Mouse (Mus musculus) left cerebral cortex, adult 2 months (tissue): ENCODE measurements around the gene Gm11037. TPM values are rescaled to one million over a fixed set of nuclear protein-coding genes. Genes with fewer than 3 reads are reported as not detected.

Source experiments
- DNase-seq, 2 experiments: peaks; one replicate each; pipeline ENCODE4 v3.0.0; 2021 to 2022; ENCODE audit warnings: low spot score in 2 of 2, mixed read lengths in 1 of 2; ENCODE audit errors: extremely low spot score in 1 of 2
- H3K27ac ChIP-seq: fragments of 200-600 bp; 2 replicates; pipeline ENCODE4 v1.8.1; 2022
- H3K4me3 ChIP-seq: fragments of 200-600 bp; 2 replicates; pipeline ENCODE4 v1.8.1; 2022
- CTCF ChIP-seq: fragments of 200-600 bp; IDR thresholded peaks from 2 replicates; pipeline ENCODE4 v1.8.1; 2022; ENCODE audit warnings: antibody characterized with exemption, mild to moderate bottlenecking, moderate library complexity
- intact Hi-C: fragments of 180-260 bp; cut with DNase I; formaldehyde crosslinking; loops from one replicate; pipeline ENCODE4 v1.15.1; 2025
- total RNA-seq, 2 experiments: library from RNA; stranded (reverse); gene quantifications; 2 replicates each; pipeline ENCODE4 v1.2.3; 2021

Gm11037 gene
- total RNA-seq, 2 experiments from 2014 or later, result not detected

- TF ChIP-seq CTCF, result no peak
- no peak for DNase-seq
- Histone ChIP-seq H3K27ac (no peak overlapping the region), H3K4me3 (no peak overlapping the region)
- intact Hi-C loops, result no loop called here
Measured at GRCm38 (mm10) chr2:131132111-131132888, 997 bp upstream of the Gm11037 start.

DNA sequence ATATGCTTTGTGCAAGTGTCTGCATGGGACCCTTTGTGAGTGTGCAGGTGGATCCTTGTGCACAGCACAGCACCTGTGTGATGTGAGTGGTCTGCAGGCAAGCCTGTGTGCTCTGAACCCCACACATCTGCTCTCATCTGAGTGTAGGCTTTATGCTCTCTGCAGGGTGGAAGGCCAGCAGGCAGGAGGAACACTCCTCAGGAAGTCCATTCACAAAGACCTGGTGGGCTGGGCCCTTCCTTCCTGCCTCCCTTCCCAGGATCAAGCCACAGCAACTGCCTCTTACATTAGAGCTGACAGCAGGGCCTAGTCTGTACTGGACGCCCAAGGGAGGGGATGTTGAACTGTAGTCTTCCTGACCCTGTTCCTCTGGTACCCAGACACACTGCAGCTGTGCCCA is 1.1 kb downstream of the Gm11037 start:
- intact Hi-C loops, result no loop called here
- DNase-seq, result no peak
- no peak for TF ChIP-seq CTCF
- no peak overlapping the region for H3K4me3 ChIP-seq
- H3K27ac ChIP-seq, result peak overlapping the region; percentile 40; the same call in 1 of the 2 replicates

- no peak for TF ChIP-seq CTCF
- no peak for DNase-seq
- intact Hi-C loops, result no loop called here
- Histone ChIP-seq H3K27ac (peak overlapping the region; percentile 40; the same call in 1 of the 2 replicates), H3K4me3 (no peak overlapping the region)
Measured at GRCm38 (mm10) chr2:131134826-131135400, 1.6 kb downstream of the Gm11037 start.

DNA sequence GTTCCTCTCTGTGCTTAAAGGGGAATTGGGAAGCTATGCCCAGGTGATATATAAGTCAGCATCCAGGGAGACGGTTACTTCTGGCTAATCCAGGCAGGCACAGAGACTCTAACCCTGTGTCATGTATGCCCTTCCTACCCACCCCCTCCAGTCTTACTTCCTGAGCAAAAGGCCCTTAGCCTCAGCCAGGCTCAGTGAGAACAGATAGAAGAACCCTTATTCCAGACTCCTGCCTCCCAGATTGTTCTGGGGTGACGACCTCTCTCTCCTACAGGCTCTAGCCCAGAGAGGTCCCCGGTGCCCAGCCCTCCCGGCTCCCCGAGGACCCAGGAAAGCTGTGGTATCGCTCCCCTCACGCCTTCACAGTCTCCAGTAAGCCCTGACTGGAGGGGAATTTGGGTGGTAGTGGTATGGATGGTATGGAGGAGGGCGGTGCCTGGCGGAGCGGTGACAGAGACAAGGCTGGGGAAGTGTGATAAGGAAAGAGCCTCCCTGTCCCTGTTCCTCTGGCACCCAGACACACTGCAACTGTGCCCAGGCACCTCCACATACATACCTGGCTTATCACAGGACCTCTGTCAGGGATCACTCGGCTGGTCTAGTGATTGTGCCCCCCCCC is 2.3 kb downstream of the Gm11037 start:
- intact Hi-C loops, result no loop called here
- H3K27ac ChIP-seq, result no peak overlapping the region
- no peak for TF ChIP-seq CTCF
- no peak for DNase-seq
- H3K4me3 ChIP-seq, result no peak overlapping the region

DNA sequence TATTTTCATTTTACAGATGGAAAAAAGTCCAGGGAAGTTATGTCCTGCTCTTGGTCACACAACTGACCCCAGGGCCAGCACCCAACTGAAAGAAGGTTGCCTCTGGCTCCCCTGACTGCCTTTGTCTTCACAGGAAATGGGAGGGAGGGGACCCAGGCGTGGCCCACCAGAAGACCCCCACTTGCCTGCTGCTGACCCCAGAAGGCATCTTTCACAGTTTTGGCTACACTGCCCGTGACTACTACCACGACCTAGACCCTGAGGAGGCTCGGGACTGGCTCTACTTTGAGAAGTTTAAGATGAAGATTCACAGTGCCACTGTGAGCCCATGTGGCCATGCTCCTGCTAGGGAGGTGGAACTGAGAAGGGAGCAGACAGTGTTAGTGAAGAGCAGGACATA is 5.0 kb downstream of the Gm11037 start:
- DNase-seq, result peak in 1 of 2 experiments; percentile 8

GRCm38 (mm10) chr2:131138760-131139159 is 5.5 kb downstream of the Gm11037 start:
- H3K27ac ChIP-seq, result no peak overlapping the region
- no peak overlapping the region for H3K4me3 ChIP-seq
- intact Hi-C loops, result no loop called here
- no peak for TF ChIP-seq CTCF
- DNase-seq, result peak in 1 of 2 experiments; percentile 4

More for the DNA sequence above, 5.0 kb downstream of the Gm11037 start:
- no peak overlapping the region for H3K27ac ChIP-seq
- TF ChIP-seq CTCF, result no peak
- intact Hi-C loops, result no loop called here
- H3K4me3 ChIP-seq, result no peak overlapping the region

DNA sequence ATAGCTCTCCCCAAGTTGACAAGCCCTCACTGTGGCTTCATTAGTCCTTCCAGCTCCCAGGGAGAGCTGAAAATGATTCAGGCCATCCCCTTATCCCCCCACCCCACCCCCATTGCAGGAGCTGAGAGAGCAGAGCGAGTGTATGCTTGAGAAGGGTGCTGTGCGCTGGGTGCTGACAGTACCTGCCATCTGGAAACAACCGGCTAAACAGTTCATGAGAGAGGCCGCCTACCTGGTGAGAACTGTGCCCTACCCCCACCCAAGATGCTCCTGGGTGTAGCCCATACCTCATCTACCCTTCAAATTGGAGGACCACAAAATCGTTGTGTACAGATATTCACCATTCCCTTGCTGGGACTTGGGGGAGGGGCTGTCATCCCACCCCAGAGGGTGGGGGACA is 6.0 kb downstream of the Gm11037 start:
- intact Hi-C loops, result no loop called here
- Histone ChIP-seq H3K4me3 (no peak overlapping the region), H3K27ac (no peak overlapping the region)
- no peak for TF ChIP-seq CTCF
- DNase-seq, result peak in 1 of 2 experiments; percentile 4

- Histone ChIP-seq H3K27ac (no peak overlapping the region), H3K4me3 (no peak overlapping the region)
- TF ChIP-seq CTCF, result no peak
- intact Hi-C loops, result no loop called here
- no peak for DNase-seq
Measured at GRCm38 (mm10) chr2:131139886-131140532, 6.7 kb downstream of the Gm11037 start.

DNA sequence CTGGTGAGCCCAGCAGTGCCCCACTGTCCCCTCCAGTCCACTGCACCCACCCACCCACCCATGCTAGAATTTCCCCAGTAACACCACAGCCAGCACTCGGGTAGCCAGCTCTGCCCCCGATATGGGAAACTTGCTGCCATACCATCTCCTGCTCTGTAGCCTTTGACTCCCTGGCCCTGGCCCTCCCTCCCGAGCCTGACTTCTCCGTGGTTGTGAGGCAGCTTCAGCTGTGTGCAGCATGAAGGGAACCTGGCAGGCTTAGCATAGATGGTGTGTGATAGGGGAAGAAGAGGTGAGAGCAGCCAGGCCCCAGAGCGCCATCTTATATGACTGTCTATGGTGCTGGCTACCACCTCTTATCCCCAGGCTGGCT is 7.2 kb downstream of the Gm11037 start:
- 0 out of 2 replicates have a peak overlapping the region, but pooled peaks have one; percentile 28 for H3K27ac ChIP-seq
- intact Hi-C loops, result no loop called here

DNA sequence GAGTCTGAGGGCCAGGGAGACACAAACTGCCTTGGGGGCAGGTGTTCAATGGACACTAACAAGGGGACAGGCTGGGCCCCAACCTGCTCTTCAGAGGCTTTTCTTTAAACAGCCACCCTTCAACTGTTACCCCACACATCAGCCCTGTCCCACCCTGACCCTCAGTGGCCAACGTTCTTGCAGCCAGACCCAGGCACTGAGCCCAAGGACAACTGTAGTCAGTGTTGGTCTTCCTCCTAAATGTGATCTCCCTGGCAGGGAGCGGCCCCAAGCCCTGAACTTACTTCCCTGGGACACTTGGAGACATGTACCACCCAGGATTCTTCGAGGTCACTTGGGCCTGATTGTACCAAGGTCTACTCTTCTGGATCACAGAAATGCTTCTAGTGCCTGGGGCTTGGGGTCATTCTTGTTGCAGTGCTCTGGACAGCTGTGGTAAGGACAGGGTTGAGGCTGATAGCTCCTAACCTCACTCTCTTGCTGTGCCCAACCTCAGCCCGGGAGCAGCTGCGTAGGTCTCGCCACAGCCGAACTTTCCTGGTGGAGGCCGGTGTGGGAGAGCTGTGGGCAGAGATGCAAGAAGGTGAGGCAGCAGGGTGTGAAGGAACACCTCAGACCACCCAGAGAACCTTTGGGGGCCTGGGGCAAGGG is 8.2 kb downstream of the Gm11037 start:
- DNase-seq, result no peak
- Histone ChIP-seq H3K27ac (no peak overlapping the region), H3K4me3 (no peak overlapping the region)
- no peak for TF ChIP-seq CTCF
- intact Hi-C loops, result no loop called here

More for the DNA sequence above, 7.2 kb downstream of the Gm11037 start:
- H3K4me3 ChIP-seq, result no peak overlapping the region
- no peak for DNase-seq
- TF ChIP-seq CTCF, result no peak

GRCm38 (mm10) chr2:131142592-131142991 is 9.3 kb downstream of the Gm11037 start:
- Histone ChIP-seq H3K27ac (no peak overlapping the region), H3K4me3 (no peak overlapping the region)
- intact Hi-C loops, result loop anchor here (2.0 kb wide), 1 partner anchor 48 kb away; no protein-coding TSS in a partner anchor
- DNase-seq, result peak; percentile 44 to 54
- TF ChIP-seq CTCF, result peak; percentile 77
